Mouse (Mus musculus): ENCODE measurements around the gene Ap4m1. TPM values are rescaled to one million over a fixed set of nuclear protein-coding genes. Genes with fewer than 3 reads are reported as not detected.

The Ap4m1 gene
- polyA plus RNA-seq, 1 experiment from 2014 or later: 13.1 TPM

GRCm38 (mm10) chr5:138155443-138155976, 16.3 kb upstream of the Ap4m1 start, which contains the start of gene Zfp113:
TSS of gene Zfp113 (minus strand) at chr5:138155744.
- Histone ChIP-seq H3K36me3 (ENCODE audit: insufficient read depth, low read length) (peaks cover 11% of the 10 kb centered on the region), H3K9me3 (replicated peaks; ENCODE audit: low read length) (no peaks in the 10 kb centered on the region), H3K27me3 (ENCODE audit: insufficient read depth, low read length) (no peaks in the 10 kb centered on the region), H3K27ac (peak within 1 kb of the TSS; percentile 96), H3K9ac (ENCODE audit: low read depth, low read length) (peak within 1 kb of the TSS; percentile 88), H3K4me1 (replicated peaks; ENCODE audit: insufficient read depth, low read length) (no peaks in the 10 kb centered on the region), H3K4me2 (ENCODE audit: low read length) (peak within 1 kb of the TSS; percentile 70), H3K4me3 (replicated peaks; ENCODE audit: low read depth, low read length) (peak within 1 kb of the TSS; percentile 81)
- ATAC-seq (replicated peaks; ENCODE audit: low FRiP score, low read depth) (peak; percentile 97), DNase-seq (ENCODE audit: low spot score) (peak; percentile 98)
- peak; percentile 95 for TF ChIP-seq CTCF (IDR thresholded peaks at IDR 0.05; ENCODE audit: low read depth)
- under 1% methylated on average over 31 of the region's 31 CpGs for WGBS

GRCm38 (mm10) chr5:138160224-138160762, 11.5 kb upstream of the Ap4m1 start:
- DNase-seq (ENCODE audit: low spot score): no peak
- WGBS: 62% methylated on average over 7 of the region's 7 CpGs

GRCm38 (mm10) chr5:138160842-138161665, 10.7 kb upstream of the Ap4m1 start, which contains the start of gene Cops6:
TSS of gene Cops6 (plus strand) at chr5:138161071.
- H3K4me1 ChIP-seq (replicated peaks; ENCODE audit: insufficient read depth, low read length): no peaks in the 10 kb centered on the region; the same call in 1 of the 2 replicates
- peaks cover 30% of the 10 kb centered on the region for H3K36me3 ChIP-seq (ENCODE audit: insufficient read depth, low read length)
- peak; percentile 92 for ATAC-seq (replicated peaks; ENCODE audit: low FRiP score, low read depth)
- no peak for TF ChIP-seq CTCF (IDR thresholded peaks at IDR 0.05; ENCODE audit: low read depth)
- H3K4me3 ChIP-seq (replicated peaks; ENCODE audit: low read depth, low read length): peak within 1 kb of the TSS; percentile 62
- H3K27me3 ChIP-seq (ENCODE audit: insufficient read depth, low read length): no peaks in the 10 kb centered on the region
- peak within 1 kb of the TSS; percentile 70; the same call in 1 of the 2 replicates for H3K27ac ChIP-seq
- peak; percentile 98 for DNase-seq (ENCODE audit: low spot score)
- H3K4me2 ChIP-seq (ENCODE audit: low read length): peak within 1 kb of the TSS; percentile 77
- H3K9ac ChIP-seq (ENCODE audit: low read depth, low read length): peak within 1 kb of the TSS; percentile 71
- no peaks in the 10 kb centered on the region for H3K9me3 ChIP-seq (replicated peaks; ENCODE audit: low read length)
- under 1% methylated on average over 42 of the region's 42 CpGs for WGBS

More at GRCm38 (mm10) chr5:138160224-138160762, 11.5 kb upstream of the Ap4m1 start:
- no peaks in the 10 kb centered on the region; the same call in 1 of the 2 replicates for H3K4me1 ChIP-seq (replicated peaks; ENCODE audit: insufficient read depth, low read length)
- peak overlapping the region; percentile 62 for H3K4me3 ChIP-seq (replicated peaks; ENCODE audit: low read depth, low read length)
- no peak for ATAC-seq (replicated peaks; ENCODE audit: low FRiP score, low read depth)
- no peak overlapping the region for H3K27ac ChIP-seq
- no peak overlapping the region; the same call in 1 of the 2 replicates for H3K9ac ChIP-seq (ENCODE audit: low read depth, low read length)
- TF ChIP-seq CTCF (IDR thresholded peaks at IDR 0.05; ENCODE audit: low read depth): no peak
- H3K27me3 ChIP-seq (ENCODE audit: insufficient read depth, low read length): no peaks in the 10 kb centered on the region
- H3K36me3 ChIP-seq (ENCODE audit: insufficient read depth, low read length): peaks cover 22% of the 10 kb centered on the region
- H3K4me2 ChIP-seq (ENCODE audit: low read length): peak overlapping the region; percentile 77
- H3K9me3 ChIP-seq (replicated peaks; ENCODE audit: low read length): no peaks in the 10 kb centered on the region

- DNase-seq (ENCODE audit: low spot score) (no peak), ATAC-seq (replicated peaks; ENCODE audit: low FRiP score, low read depth) (no peak)
- 74% methylated on average over 6 of the region's 6 CpGs for WGBS
- Histone ChIP-seq H3K36me3 (ENCODE audit: insufficient read depth, low read length) (peaks cover 48% of the 10 kb centered on the region), H3K27ac (no peak overlapping the region), H3K9me3 (replicated peaks; ENCODE audit: low read length) (no peaks in the 10 kb centered on the region), H3K4me1 (replicated peaks; ENCODE audit: insufficient read depth, low read length) (no peaks in the 10 kb centered on the region; the same call in 1 of the 2 replicates), H3K4me3 (replicated peaks; ENCODE audit: low read depth, low read length) (no peak overlapping the region), H3K27me3 (ENCODE audit: insufficient read depth, low read length) (no peaks in the 10 kb centered on the region), H3K4me2 (ENCODE audit: low read length) (no peak overlapping the region), H3K9ac (ENCODE audit: low read depth, low read length) (no peak overlapping the region)
- TF ChIP-seq CTCF (IDR thresholded peaks at IDR 0.05; ENCODE audit: low read depth): no peak
Observed at GRCm38 (mm10) chr5:138163046-138163445, 8.8 kb upstream of the Ap4m1 start.

GRCm38 (mm10) chr5:138163610-138164009, 8.2 kb upstream of the Ap4m1 start:
- Histone ChIP-seq H3K9me3 (replicated peaks; ENCODE audit: low read length) (no peaks in the 10 kb centered on the region), H3K27me3 (ENCODE audit: insufficient read depth, low read length) (no peaks in the 10 kb centered on the region), H3K4me2 (ENCODE audit: low read length) (no peak overlapping the region), H3K36me3 (ENCODE audit: insufficient read depth, low read length) (peaks cover 53% of the 10 kb centered on the region), H3K27ac (no peak overlapping the region), H3K4me1 (replicated peaks; ENCODE audit: insufficient read depth, low read length) (no peaks in the 10 kb centered on the region; the same call in 1 of the 2 replicates), H3K4me3 (replicated peaks; ENCODE audit: low read depth, low read length) (no peak overlapping the region), H3K9ac (ENCODE audit: low read depth, low read length) (no peak overlapping the region)
- ATAC-seq (replicated peaks; ENCODE audit: low FRiP score, low read depth) (no peak), DNase-seq (ENCODE audit: low spot score) (no peak)
- no peak for TF ChIP-seq CTCF (IDR thresholded peaks at IDR 0.05; ENCODE audit: low read depth)
- 61% methylated on average over 10 of the region's 10 CpGs for WGBS

GRCm38 (mm10) chr5:138165594-138165993, 6.2 kb upstream of the Ap4m1 start:
- Histone ChIP-seq H3K36me3 (ENCODE audit: insufficient read depth, low read length) (peaks cover 57% of the 10 kb centered on the region), H3K4me3 (replicated peaks; ENCODE audit: low read depth, low read length) (no peak overlapping the region), H3K4me2 (ENCODE audit: low read length) (no peak overlapping the region), H3K4me1 (replicated peaks; ENCODE audit: insufficient read depth, low read length) (peaks cover 6% of the 10 kb centered on the region), H3K9ac (ENCODE audit: low read depth, low read length) (no peak overlapping the region), H3K9me3 (replicated peaks; ENCODE audit: low read length) (no peaks in the 10 kb centered on the region), H3K27me3 (ENCODE audit: insufficient read depth, low read length) (no peaks in the 10 kb centered on the region), H3K27ac (no peak overlapping the region)
- 68% methylated on average over 8 of the region's 8 CpGs for WGBS
- no peak for TF ChIP-seq CTCF (IDR thresholded peaks at IDR 0.05; ENCODE audit: low read depth)
- DNase-seq (ENCODE audit: low spot score) (no peak), ATAC-seq (replicated peaks; ENCODE audit: low FRiP score, low read depth) (no peak)
